Mouse (Mus musculus): ENCODE data around the gene Krtap5-2.
"Not testable (repeated sequence)": the region's sequence is repeated elsewhere in the genome, so short reads cannot be mapped to it uniquely, and the experiment has no call there.

Gene Krtap5-2

DNA sequence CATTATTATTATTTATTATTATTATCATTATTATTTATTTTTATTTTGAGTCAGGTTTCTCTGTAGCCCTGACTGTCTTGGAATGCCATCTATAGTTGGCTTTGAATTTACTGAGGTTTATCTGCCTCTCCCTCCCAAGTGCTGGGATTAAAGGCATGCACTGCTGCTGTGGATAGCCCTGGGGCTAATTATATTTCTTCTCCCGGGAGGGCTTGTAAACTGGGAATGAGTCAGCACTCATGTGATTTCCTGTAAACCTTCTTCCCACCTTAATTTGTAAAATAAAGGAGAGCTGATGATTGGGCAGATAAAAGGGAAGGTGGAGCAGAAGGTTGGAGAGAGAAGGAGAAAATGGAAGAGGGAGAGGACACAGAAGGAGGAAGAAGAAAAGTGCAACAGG, 35.1 kb downstream of the Krtap5-2 start:
- no peak for DNase-seq (ENCODE audit: extremely low read depth, low read depth, low spot score)

- DNase-seq (ENCODE audit: extremely low read depth, low read depth, low spot score), result not testable (repeated sequence)
Measured at GRCm38 (mm10) chr7:142135934-142136333, 39.9 kb downstream of the Krtap5-2 start, which contains the start of gene Gm39115. Gene Gm39115 (minus strand): TSS chr7:142136034.

DNA sequence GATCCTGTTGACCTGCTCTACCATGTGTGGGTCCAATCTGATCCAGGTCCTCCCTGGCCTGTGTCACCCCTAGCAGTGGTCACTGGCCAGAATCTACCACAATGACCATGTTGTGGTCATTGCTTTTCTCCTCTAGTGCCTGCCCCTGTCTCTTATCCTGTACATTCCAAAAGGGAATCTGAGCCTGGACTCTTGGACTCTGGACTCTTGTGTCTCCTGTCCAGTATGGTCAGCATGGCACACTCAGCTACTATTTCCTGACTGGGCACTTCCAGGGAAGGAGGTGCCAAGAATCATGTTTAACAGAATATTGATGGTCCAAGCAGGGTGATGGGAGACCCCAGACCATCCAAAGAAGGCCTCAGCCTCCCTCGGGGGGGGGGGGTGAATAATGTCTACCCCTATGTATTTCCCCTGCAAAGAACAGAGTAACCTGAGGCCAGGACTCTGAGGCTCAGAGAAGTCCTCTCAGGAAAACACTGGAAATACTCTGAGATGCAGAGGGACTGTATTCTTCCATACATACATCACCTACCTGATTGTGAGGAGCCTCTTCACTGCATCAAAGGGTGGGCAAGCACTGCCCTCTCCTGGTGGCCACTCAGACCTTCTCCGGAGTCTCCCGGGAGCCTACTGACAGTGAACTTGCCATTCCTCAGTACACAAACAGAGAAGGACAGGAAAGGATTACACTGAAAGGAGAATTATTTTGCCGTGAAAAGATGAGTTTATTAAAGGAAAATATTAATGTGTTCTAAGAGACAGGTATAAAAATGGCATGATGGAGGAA, 41.4 kb downstream of the Krtap5-2 start:
- no peak for DNase-seq (ENCODE audit: extremely low read depth, low read depth, low spot score)

GRCm38 (mm10) chr7:142128843-142129242, 47.0 kb downstream of the Krtap5-2 start:
- no peak for DNase-seq (ENCODE audit: extremely low read depth, low read depth, low spot score)

Data from fat pad, adult 2 months (tissue).